Mouse (Mus musculus): ENCODE measurements around the gene Tfip11. TPM values are rescaled to one million over a fixed set of nuclear protein-coding genes. Genes with fewer than 3 reads are reported as not detected.
"Not testable (repeated sequence)": the region's sequence is repeated elsewhere in the genome, so short reads cannot be mapped to it uniquely, and the experiment has no call there.

The Tfip11 gene
- total RNA-seq, 4 experiments from 2014 or later = 40.5 to 43.7 (median 42.7) TPM

DNA sequence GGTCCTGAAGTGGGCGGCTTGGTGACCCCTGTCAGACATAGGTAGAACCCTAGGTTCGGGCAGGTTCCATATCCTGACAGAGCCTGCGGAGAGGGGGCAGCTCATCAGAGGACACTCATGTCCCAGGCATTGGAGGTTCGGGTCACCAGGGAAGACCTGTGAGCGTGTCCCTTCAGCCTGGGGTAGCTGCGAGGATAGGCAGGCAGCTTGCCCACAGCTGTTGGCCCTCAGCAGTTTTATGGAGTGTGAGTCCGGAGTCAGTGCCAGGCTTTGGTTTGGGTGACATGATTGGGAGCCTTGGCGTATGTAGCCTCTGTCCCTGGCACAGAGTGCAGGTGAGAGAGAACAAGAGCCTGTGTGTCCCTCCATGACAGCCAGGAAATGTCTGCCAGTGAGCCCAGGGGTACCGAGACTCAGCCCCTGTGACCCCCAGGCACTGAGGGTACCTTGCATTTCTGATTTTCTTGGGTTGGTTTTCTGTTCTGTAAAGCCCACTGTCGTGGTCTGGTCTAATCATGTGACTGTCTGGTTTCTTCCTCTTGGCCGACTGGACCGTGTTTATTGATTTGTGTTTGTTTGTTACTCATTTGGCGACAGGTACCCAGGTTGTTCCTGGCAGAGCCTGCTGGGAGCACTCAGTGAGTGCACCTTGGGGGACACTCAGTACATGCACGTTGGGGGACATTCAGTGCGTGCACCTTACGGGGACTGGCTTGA, 36.2 kb upstream of the Tfip11 start:
- DNase-seq (ENCODE audit: low spot score in 2 of 2) = no peak

DNA sequence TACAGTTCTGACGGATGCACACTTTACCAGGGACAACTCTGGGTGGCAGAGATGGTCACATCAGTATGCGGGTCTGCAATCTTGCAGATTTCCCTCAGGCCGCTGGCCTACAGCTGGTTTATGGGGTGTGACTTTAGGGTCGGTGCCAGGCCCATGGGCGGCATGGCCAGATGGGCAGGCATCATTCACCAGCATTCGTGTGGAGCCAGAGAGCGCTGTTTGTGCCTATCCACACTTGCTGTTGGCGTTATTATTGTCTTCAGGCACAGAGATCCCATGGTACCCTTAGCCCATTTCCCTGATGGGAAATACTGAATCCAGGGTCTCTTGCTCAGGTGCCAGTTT, 35.6 kb upstream of the Tfip11 start:
- no peak for DNase-seq (ENCODE audit: low spot score in 2 of 2)

- no peak for DNase-seq (ENCODE audit: low spot score in 2 of 2)
Measured at GRCm38 (mm10) chr5:112291866-112292265, 34.3 kb upstream of the Tfip11 start.

GRCm38 (mm10) chr5:112292343-112292980, 33.7 kb upstream of the Tfip11 start:
- DNase-seq (ENCODE audit: low spot score in 2 of 2) = no peak

DNA sequence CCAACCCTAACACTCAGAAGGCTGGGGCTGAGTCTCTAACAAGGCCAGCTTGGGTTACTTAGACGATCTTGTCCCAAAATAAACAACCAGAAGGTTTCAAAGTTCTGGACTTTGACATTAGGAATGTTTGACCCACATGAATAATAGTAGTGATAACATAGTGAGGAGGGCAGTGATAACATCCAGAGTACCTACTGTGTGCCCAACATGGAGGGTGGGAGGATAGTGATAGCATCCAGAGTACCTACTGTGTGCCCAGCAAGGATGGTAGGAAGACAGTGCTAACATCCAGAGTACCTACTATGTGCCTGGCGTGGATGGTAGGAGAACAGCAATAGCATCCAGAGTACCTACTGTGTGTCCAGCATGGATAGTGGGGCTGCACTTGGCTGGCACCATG, 32.4 kb upstream of the Tfip11 start:
- no peak for DNase-seq (ENCODE audit: low spot score in 2 of 2)

GRCm38 (mm10) chr5:112294696-112295095, 31.5 kb upstream of the Tfip11 start:
- DNase-seq (ENCODE audit: low spot score in 2 of 2) = no peak

DNA sequence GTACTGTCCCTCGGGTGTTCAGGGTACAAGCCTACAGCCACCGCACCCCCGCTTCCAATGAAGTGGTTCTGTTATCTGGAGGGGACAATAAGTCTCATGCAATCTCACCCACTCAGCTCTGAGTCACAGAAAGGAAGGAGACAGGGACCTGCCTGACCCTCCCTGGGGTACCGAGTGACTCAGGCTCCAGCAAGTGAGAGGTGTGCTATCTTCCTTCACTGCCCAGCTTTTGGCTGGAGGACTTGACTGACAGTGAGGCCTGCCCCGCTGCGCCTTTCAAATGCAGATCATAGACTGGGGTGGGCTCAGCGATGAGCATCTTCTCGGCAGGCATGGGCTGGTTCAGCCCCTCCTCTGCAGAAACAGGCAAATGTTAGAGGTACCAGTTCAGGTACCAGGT, 31.0 kb upstream of the Tfip11 start:
- DNase-seq (ENCODE audit: low spot score in 2 of 2) = no peak

DNA sequence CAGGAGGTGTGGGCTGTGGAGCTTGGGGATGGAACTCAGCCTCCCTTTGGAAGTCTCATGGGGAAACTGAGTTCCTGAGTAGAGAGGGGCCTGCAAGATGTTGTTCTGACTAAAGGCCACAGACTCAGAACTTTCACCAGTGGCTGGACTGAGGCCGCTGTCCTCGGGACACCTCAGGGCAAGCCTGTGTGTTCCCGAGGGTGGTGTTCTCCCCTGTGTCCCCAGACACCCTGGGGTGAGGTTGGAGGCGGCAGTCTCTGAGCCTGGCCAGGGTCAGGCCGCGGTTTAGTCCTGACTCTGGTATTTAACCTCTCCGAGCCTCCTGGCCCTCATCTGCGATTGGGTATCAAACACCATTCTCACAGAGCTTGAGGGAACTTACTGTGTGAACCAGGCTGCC, 30.6 kb upstream of the Tfip11 start:
- no peak for DNase-seq (ENCODE audit: low spot score in 2 of 2)

DNA sequence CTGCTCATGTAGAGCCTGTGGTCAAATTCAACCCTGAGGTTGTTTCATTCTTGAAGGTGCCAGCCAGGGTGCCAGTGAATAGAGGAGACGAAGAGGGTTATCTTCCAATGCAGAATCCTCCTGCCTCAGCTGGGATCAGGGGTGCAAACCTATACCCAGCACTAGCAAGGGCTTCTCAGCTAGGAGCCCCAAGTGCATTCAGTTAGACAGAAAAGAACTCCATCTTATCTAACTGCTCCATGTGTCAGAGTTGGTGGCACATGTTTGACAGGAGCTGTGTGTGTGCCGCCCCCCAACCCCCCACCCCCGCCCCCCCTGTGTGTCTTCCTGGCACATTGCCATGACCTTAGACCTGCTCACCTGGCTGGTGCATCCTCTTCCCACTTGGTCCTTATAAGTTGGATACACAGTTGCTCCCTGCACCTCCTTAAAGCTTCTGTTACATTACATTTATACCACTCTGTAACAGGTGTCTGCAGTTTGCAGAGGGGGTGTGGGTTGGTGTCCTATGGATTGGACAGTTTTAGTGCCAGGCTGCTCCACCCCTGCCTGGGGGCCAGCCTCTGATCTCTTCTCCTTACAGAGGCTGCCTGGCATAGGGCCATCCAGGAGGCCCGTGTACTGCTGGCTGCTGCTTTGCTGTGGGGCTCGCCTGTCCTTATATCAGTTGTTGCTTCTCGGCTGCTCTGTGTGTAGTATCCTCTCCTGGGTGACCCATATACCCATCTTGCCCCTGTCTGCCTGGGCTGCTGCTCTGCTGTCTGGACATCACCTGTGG, 29.6 kb upstream of the Tfip11 start:
- DNase-seq (ENCODE audit: low spot score in 2 of 2) = no peak

GRCm38 (mm10) chr5:112297257-112297656, 28.9 kb upstream of the Tfip11 start:
- no peak for DNase-seq (ENCODE audit: low spot score in 2 of 2)

- no peak for DNase-seq (ENCODE audit: low spot score in 2 of 2)
Measured at GRCm38 (mm10) chr5:112298226-112298988, 27.8 kb upstream of the Tfip11 start.

DNA sequence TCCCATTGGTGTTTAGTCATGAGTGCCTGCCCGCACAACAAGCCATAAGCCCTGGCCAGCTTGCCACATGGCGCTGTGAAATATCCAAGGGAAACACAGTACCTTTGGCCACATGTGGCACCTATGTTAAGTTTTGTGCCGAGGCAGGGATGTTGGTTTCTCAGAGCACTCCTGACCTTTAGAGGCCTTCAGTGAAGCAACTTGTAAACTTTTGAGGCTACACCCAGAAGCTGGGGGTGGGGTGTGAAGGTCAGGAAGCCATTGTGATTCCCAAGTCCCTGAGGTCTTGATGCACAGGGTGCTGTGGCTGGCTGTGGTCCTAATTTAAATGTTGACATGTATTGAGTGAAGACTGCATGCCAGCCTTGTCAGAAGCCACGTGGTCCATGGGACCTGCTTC, 26.8 kb upstream of the Tfip11 start:
- no peak for DNase-seq (ENCODE audit: low spot score in 2 of 2)

DNA sequence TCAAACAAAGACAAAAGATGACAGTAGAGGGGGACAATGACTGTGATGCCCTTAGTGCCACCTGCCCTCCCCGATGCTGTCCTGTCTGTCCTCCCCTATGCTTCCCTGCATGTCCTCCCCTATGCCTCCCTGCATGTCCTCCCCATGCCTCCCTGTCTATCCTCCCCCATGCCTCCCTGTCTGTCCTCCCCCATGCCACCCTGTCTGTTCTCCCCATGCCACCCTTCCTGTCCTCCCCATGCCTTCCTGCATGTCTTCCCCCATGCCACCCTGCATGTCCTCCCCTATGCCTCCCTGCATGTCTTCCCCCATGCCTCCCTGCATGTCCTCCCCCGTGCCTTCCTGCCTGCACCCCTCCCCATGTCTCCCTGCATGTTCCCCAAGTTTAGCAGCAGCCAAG, 26.0 kb upstream of the Tfip11 start:
- DNase-seq (ENCODE audit: low spot score in 2 of 2) = no peak

- no peak for DNase-seq (ENCODE audit: low spot score in 2 of 2)
Measured at GRCm38 (mm10) chr5:112300721-112301308, 25.3 kb upstream of the Tfip11 start.

DNA sequence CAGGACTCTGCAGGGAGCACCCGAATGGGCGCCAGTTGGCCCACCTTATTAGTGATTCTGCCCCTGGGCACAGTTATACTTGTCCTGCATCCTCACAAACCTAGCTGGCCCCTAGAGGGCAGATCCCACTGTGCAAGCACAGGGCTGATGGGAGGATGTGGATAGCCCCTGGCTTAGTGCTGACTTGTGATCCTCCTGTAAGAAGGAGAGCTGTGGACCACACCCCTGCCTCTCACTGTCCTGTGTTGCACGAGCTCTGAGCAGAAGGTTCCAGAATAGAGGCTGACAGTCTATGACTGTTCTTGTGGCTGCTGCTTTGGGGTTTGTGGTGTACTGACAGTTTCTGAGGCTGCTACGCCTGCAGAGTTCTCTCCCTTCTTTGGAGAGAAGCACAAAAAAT, 24.5 kb upstream of the Tfip11 start:
- no peak for DNase-seq (ENCODE audit: low spot score in 2 of 2)

DNA sequence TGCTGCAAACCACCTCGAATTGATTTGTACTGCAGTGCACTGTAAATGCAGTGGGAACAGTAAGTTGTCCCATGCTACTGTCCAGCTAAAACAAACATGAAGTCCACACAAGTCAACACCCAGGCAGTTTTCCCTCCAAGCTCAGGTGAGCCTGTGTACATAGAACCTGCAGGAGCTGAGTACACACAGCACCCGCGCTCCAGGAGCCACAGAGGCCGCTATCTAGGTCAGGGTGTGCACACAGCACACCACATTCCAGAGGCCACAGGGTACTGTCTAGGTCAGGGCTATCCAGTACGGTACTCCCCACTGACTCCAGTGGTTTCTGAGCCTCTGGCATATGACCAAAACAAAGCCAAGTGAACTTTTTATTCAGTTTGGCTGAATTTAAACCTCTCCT, 23.8 kb upstream of the Tfip11 start:
- no peak for DNase-seq (ENCODE audit: low spot score in 2 of 2)

DNA sequence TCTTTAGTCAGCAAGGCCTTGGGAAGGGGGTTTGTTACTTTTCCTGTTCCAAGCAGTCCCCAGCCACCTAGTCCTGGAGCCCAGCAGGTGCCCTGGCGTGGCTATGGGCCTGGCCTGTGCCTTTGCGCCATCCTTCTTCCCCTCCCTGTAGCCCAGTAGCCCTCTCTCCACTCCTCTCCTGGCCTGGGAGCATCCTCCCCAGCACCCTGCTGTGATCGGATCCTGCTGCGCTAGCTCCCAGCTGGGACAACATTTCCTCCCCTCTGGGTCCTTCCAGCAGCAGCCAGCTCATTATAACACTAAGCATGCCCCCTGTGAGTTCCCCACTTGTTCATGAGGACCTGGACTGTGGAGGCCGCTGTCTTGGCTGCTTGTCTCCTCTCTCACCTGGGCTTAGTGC, 20.3 kb upstream of the Tfip11 start:
- DNase-seq (ENCODE audit: low spot score in 2 of 2) = no peak

- no peak for DNase-seq (ENCODE audit: low spot score in 2 of 2)
Measured at GRCm38 (mm10) chr5:112313222-112313885, 12.8 kb upstream of the Tfip11 start.

GRCm38 (mm10) chr5:112316468-112316867, 9.7 kb upstream of the Tfip11 start:
- DNase-seq (ENCODE audit: low spot score in 2 of 2) = no peak

DNA sequence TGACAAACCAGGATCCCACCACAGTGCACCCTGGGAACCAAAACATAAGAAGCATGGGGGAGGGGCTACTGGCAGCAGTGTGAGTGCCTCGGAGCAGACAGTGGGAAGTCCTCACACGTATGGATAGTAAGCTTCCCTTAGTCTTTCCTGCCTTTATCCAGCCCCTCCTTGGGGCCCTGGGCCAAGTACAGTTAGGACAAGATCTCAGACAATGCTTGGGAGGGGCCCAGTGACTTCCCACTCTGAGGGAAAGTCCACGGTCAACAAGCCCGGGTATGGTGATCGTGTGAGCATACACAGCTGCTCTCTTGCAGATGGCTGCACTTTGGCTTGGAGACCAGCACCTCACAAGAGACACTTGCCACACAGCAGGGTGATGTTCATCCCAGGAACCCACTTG, 8.8 kb upstream of the Tfip11 start:
- DNase-seq (ENCODE audit: low spot score in 2 of 2) = no peak

DNA sequence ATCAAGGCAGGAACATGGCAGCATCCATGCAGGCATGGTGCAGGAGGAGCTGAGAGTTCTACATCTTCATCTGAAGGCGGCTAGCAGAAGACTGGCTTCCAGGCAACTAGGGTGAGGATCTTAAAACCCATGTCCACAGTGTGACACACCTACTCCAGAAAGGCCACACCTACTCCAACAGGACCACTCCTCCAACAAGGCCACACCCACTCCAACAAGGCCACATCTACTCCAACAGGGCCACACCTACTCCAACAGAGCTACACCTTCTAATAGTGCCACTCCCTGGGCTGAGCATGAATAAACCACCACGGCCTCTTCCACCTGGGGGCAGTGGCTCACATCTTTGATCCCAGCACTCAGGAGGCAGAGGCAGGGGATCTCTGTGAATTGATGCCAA, 6.8 kb upstream of the Tfip11 start:
- DNase-seq (ENCODE audit: low spot score in 2 of 2) = not testable (repeated sequence)
